Mouse (Mus musculus): ENCODE results near the gene Pnkd. TPM values are rescaled to one million over a fixed set of nuclear protein-coding genes. Genes with fewer than 3 reads are reported as not detected.
A peak's percentile ranks its signal among the peaks of the same experiment; 100 is the strongest.

Gene Pnkd
- polyA plus RNA-seq, 1 experiment from 2014 or later: 320 TPM

GRCm38 (mm10) chr1:74307146-74307545, 22.4 kb downstream of the Pnkd start:
- WGBS: 95% methylated on average over 1 of the region's 1 CpGs
- no peaks in the 10 kb centered on the region for H3K9me3 ChIP-seq (ENCODE audit: control insufficient read depth, low read length)

DNA sequence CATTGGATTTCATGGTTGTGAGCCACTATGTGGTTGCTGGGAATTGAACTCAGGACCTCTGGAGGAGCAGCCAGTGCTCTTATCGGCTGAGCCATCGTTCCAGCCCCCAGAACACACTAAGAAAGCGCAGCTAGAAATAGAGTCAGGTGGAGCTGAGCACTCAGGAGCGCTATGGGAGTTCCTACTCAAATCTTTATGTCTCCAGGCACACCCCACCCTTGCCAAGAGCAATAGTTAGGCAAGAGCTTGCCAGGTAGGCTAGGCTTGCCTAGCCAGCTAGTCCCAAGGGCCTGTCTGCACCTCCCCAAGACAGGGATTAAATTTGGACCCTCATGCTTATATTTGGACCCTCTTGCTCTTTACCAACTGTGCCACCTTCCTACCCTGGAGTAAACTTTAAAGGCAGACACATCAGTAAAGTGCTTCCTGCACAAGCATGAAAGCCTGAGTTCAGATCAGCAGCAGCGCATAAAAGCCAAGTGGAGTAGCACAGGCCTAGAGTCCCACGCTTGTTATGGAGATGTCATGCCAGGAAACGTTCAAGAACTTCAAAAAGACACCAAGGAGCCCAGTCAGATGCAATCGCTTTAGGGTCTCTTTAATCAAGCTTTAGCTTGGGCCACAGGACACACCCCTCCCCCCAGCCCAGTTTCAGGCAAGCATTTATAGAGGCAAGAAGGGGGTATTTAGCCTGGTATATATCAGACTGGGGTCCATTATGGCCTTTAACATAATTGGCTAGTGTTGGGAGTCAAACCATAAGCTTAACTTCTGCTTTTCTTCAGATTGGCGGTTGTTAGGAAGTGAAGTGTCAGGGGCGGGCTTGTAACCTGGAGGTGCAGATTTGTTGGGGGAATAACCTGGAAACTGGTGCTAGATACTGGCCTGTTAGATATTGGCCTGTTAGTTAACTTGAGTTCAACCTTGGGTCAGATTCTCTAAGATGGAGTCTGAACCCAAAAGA, 23.6 kb downstream of the Pnkd start:
- ATAC-seq (ENCODE audit: insufficient number of reproducible peaks, insufficient read depth, low FRiP score, low read depth): no peak
- 74% methylated on average over 10 of the region's 10 CpGs for WGBS
- no peak overlapping the region for H3K27ac ChIP-seq (replicated peaks in 1 of 2; ENCODE audit: control insufficient read depth in 1 of 2, insufficient read depth in 1 of 2, low read depth in 2 of 2, low read length in 2 of 2)
- no peak overlapping the region for H3K4me2 ChIP-seq (ENCODE audit: low read length)
- H3K4me3 ChIP-seq (ENCODE audit: control insufficient read depth in 1 of 2, insufficient read depth in 1 of 2, low read depth in 1 of 2, low read length in 2 of 2): no peak overlapping the region
- H3K9me3 ChIP-seq (ENCODE audit: control insufficient read depth, low read length): no peaks in the 10 kb centered on the region
- H3K9ac ChIP-seq (ENCODE audit: low read length): no peak overlapping the region
- H3K36me3 ChIP-seq (ENCODE audit: control insufficient read depth, insufficient read depth, low read length): no peaks in the 10 kb centered on the region
- H3K27me3 ChIP-seq (ENCODE audit: control insufficient read depth, insufficient read depth, low read length): no peaks in the 10 kb centered on the region
- H3K4me1 ChIP-seq (ENCODE audit: control insufficient read depth in 2 of 2, insufficient read depth in 2 of 2, low read length in 2 of 2): peaks cover 15 to 40% of the 10 kb centered on the region in 2 experiments

More at GRCm38 (mm10) chr1:74307146-74307545, 22.4 kb downstream of the Pnkd start:
- Histone ChIP-seq H3K4me3 (ENCODE audit: control insufficient read depth in 1 of 2, insufficient read depth in 1 of 2, low read depth in 1 of 2, low read length in 2 of 2) (no peak overlapping the region), H3K4me1 (ENCODE audit: control insufficient read depth in 2 of 2, insufficient read depth in 2 of 2, low read length in 2 of 2) (peaks cover 17 to 39% of the 10 kb centered on the region in 2 experiments), H3K36me3 (ENCODE audit: control insufficient read depth, insufficient read depth, low read length) (0 out of 2 replicates have a peak, but pooled peaks cover 2% of the 10 kb centered on the region), H3K4me2 (ENCODE audit: low read length) (no peak overlapping the region), H3K27me3 (ENCODE audit: control insufficient read depth, insufficient read depth, low read length) (no peaks in the 10 kb centered on the region), H3K27ac (replicated peaks in 1 of 2; ENCODE audit: control insufficient read depth in 1 of 2, insufficient read depth in 1 of 2, low read depth in 2 of 2, low read length in 2 of 2) (no peak overlapping the region), H3K9ac (ENCODE audit: low read length) (no peak overlapping the region)
- no peak for ATAC-seq (ENCODE audit: insufficient number of reproducible peaks, insufficient read depth, low FRiP score, low read depth)

DNA sequence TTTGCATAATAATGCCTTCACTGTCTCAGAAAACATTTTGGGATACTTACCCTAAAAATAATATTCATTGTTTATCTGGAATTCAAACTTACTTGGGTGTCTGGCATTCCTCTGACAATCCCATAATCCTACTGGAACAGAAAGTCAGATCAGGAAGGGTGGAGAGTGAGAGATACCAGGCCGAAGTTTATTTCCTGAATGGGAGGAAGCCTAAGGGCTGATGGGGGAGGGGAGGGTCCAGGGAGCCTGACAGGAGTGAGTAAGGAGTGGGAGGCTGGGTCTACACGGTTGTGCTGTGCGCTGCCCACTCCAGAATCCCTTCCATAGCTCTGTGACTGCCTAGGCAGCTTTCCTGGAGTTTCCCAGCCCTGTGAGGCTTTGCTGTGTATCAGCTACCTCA, 25.0 kb downstream of the Pnkd start:
- H3K4me2 ChIP-seq (ENCODE audit: low read length): no peak overlapping the region
- 21% methylated on average over 3 of the region's 3 CpGs for WGBS
- H3K36me3 ChIP-seq (ENCODE audit: control insufficient read depth, insufficient read depth, low read length): no peaks in the 10 kb centered on the region
- no peak; the same call in 1 of the 2 replicates for ATAC-seq (ENCODE audit: insufficient number of reproducible peaks, insufficient read depth, low FRiP score, low read depth)
- no peak overlapping the region for H3K4me3 ChIP-seq (ENCODE audit: control insufficient read depth in 1 of 2, insufficient read depth in 1 of 2, low read depth in 1 of 2, low read length in 2 of 2)
- peak overlapping the region; percentile 85 to 86 for H3K27ac ChIP-seq (replicated peaks in 1 of 2; ENCODE audit: control insufficient read depth in 1 of 2, insufficient read depth in 1 of 2, low read depth in 2 of 2, low read length in 2 of 2)
- H3K4me1 ChIP-seq (ENCODE audit: control insufficient read depth in 2 of 2, insufficient read depth in 2 of 2, low read length in 2 of 2): peaks cover 13 to 36% of the 10 kb centered on the region in 2 experiments
- H3K9ac ChIP-seq (ENCODE audit: low read length): peak overlapping the region; percentile 47
- no peaks in the 10 kb centered on the region for H3K27me3 ChIP-seq (ENCODE audit: control insufficient read depth, insufficient read depth, low read length)
- no peaks in the 10 kb centered on the region for H3K9me3 ChIP-seq (ENCODE audit: control insufficient read depth, low read length)

DNA sequence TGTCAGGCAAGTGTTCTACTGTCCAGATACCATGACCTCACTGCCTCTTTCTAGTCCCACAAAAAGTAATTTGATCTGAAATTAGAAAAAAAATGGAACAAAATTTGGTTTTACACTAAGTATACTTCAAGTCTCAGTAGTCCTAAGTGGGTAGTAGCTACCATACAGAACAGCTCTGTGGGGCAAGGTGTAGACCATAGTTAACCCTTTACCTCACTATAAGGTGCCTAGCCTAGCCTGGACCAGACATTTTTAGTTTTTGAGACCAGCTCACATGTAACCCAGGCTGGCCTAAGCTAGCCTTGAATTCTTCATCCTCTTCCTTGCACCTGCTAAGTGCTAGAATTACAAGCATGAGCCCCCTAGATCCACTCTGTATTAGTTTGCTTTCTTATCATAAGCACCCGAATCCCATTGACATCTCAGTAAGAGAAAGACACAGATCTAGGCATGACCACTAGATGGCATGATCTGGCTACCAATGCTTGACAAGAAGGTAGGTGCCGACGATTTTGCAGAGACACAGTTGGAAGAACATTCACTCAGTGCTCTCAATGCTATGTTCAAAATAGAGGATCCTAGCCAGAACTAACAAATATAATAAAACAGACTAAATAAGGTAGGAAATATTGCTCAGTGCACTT, 28.4 kb downstream of the Pnkd start:
- Histone ChIP-seq H3K27ac (replicated peaks in 1 of 2; ENCODE audit: control insufficient read depth in 1 of 2, insufficient read depth in 1 of 2, low read depth in 2 of 2, low read length in 2 of 2) (peak overlapping the region; percentile 16 to 41; a peak in 2 of 4 replicates), H3K4me1 (ENCODE audit: control insufficient read depth in 2 of 2, insufficient read depth in 2 of 2, low read length in 2 of 2) (peaks cover 13 to 26% of the 10 kb centered on the region in 2 experiments), H3K27me3 (ENCODE audit: control insufficient read depth, insufficient read depth, low read length) (no peaks in the 10 kb centered on the region), H3K9me3 (ENCODE audit: control insufficient read depth, low read length) (no peaks in the 10 kb centered on the region), H3K4me3 (ENCODE audit: control insufficient read depth in 1 of 2, insufficient read depth in 1 of 2, low read depth in 1 of 2, low read length in 2 of 2) (no peak overlapping the region), H3K4me2 (ENCODE audit: low read length) (no peak overlapping the region), H3K9ac (ENCODE audit: low read length) (peak overlapping the region; percentile 25; the same call in 1 of the 2 replicates), H3K36me3 (ENCODE audit: control insufficient read depth, insufficient read depth, low read length) (no peaks in the 10 kb centered on the region)
- 2% methylated on average over 3 of the region's 3 CpGs for WGBS
- ATAC-seq (ENCODE audit: insufficient number of reproducible peaks, insufficient read depth, low FRiP score, low read depth): no peak

DNA sequence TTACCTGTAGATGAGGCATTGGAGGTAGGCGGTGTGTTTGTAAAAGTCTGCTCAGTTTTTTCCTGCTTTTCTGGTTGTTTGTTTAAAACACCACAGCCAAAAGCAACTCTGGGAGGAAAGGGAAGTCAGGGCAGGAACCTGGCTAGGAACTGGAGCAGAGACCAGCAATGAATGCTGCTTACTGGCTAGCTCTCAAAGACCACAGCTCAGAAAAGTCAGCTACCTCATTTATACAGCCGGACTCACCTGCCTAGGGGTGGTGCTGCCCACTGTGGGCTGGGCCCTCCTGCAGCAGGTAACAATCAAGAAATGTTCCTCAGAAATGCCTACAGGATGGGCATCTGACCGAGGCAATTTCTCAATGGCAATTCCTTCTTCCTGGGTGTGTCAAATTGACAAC, 30.1 kb downstream of the Pnkd start:
- no peak overlapping the region for H3K27ac ChIP-seq (replicated peaks in 1 of 2; ENCODE audit: control insufficient read depth in 1 of 2, insufficient read depth in 1 of 2, low read depth in 2 of 2, low read length in 2 of 2)
- WGBS: 76% methylated on average over 3 of the region's 3 CpGs
- no peak overlapping the region for H3K4me3 ChIP-seq (ENCODE audit: control insufficient read depth in 1 of 2, insufficient read depth in 1 of 2, low read depth in 1 of 2, low read length in 2 of 2)
- ATAC-seq (ENCODE audit: insufficient number of reproducible peaks, insufficient read depth, low FRiP score, low read depth): no peak
- H3K36me3 ChIP-seq (ENCODE audit: control insufficient read depth, insufficient read depth, low read length): no peaks in the 10 kb centered on the region
- peaks cover 12 to 17% of the 10 kb centered on the region in 2 experiments for H3K4me1 ChIP-seq (ENCODE audit: control insufficient read depth in 2 of 2, insufficient read depth in 2 of 2, low read length in 2 of 2)
- H3K9ac ChIP-seq (ENCODE audit: low read length): no peak overlapping the region
- no peaks in the 10 kb centered on the region for H3K27me3 ChIP-seq (ENCODE audit: control insufficient read depth, insufficient read depth, low read length)
- no peaks in the 10 kb centered on the region for H3K9me3 ChIP-seq (ENCODE audit: control insufficient read depth, low read length)
- no peak overlapping the region for H3K4me2 ChIP-seq (ENCODE audit: low read length)

DNA sequence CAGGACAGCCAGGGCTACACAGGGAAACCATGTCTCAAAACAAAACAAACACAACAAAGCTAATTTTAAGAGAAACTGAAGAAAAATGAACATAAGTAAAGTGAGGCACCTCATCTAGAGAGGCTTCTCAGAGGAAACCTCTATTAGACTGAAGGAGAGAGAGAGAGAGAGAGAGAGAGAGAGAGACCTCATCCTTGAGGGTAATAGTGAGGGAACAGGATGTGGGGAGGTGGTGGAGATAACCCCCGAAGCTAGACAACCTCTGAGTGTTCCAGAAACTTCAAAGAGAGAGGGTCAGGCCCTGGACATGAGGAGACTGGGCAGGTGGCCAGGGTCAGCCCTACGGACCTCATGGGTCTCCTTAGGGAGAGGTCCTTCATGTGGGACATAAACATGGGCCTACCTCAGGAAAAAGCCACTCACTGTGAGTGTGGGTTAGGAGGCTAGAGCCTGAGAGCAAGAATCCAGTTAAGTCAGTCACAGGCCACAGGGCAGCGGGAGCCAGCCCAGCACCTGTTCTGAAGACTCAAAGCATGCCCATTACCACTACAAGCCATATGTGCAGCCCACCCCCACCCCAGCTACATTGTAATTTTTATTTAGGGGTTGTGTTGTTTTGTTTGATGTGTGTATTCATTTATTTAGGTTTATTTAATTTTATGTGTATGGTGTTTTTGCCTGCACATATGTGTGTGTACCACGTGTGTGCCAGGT, 31.5 kb downstream of the Pnkd start:
- no peak overlapping the region for H3K27ac ChIP-seq (replicated peaks in 1 of 2; ENCODE audit: control insufficient read depth in 1 of 2, insufficient read depth in 1 of 2, low read depth in 2 of 2, low read length in 2 of 2)
- H3K27me3 ChIP-seq (ENCODE audit: control insufficient read depth, insufficient read depth, low read length): no peaks in the 10 kb centered on the region
- ATAC-seq (ENCODE audit: insufficient number of reproducible peaks, insufficient read depth, low FRiP score, low read depth): no peak
- no peak overlapping the region for H3K4me3 ChIP-seq (ENCODE audit: control insufficient read depth in 1 of 2, insufficient read depth in 1 of 2, low read depth in 1 of 2, low read length in 2 of 2)
- peaks cover 11 to 16% of the 10 kb centered on the region in 2 experiments for H3K4me1 ChIP-seq (ENCODE audit: control insufficient read depth in 2 of 2, insufficient read depth in 2 of 2, low read length in 2 of 2)
- H3K4me2 ChIP-seq (ENCODE audit: low read length): no peak overlapping the region
- no peak overlapping the region for H3K9ac ChIP-seq (ENCODE audit: low read length)
- H3K9me3 ChIP-seq (ENCODE audit: control insufficient read depth, low read length): no peaks in the 10 kb centered on the region
- no peaks in the 10 kb centered on the region for H3K36me3 ChIP-seq (ENCODE audit: control insufficient read depth, insufficient read depth, low read length)
- 69% methylated on average over 4 of the region's 4 CpGs for WGBS

DNA sequence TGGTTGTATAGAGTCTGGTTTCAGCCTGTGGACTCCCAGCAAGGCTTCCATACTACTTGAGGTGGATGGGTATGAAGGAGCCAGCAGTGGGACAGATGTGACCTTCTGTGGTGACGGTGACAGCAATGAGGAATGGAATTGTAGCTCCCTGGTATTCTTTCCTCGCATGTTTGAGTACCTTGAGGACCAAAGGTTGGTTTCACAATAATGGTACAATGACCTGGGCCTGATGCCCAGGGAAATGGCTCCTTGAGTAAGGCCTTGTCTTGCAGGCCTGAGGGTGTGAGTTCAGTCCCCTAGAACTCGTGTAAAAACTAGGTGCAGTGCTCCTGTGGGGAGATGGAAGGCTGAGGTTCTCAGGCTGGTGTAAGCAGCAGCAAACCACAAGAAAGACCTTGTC, 34.0 kb downstream of the Pnkd start:
- Histone ChIP-seq H3K9me3 (ENCODE audit: control insufficient read depth, low read length) (no peaks in the 10 kb centered on the region), H3K27me3 (ENCODE audit: control insufficient read depth, insufficient read depth, low read length) (no peaks in the 10 kb centered on the region), H3K4me1 (ENCODE audit: control insufficient read depth in 2 of 2, insufficient read depth in 2 of 2, low read length in 2 of 2) (peaks cover 8 to 16% of the 10 kb centered on the region in 2 experiments), H3K9ac (ENCODE audit: low read length) (no peak overlapping the region), H3K27ac (replicated peaks in 1 of 2; ENCODE audit: control insufficient read depth in 1 of 2, insufficient read depth in 1 of 2, low read depth in 2 of 2, low read length in 2 of 2) (no peak overlapping the region), H3K4me2 (ENCODE audit: low read length) (no peak overlapping the region), H3K4me3 (ENCODE audit: control insufficient read depth in 1 of 2, insufficient read depth in 1 of 2, low read depth in 1 of 2, low read length in 2 of 2) (no peak overlapping the region), H3K36me3 (ENCODE audit: control insufficient read depth, insufficient read depth, low read length) (no peaks in the 10 kb centered on the region)
- no peak for ATAC-seq (ENCODE audit: insufficient number of reproducible peaks, insufficient read depth, low FRiP score, low read depth)
- 88% methylated on average over 3 of the region's 3 CpGs for WGBS

Data from heart, embryonic 14.5 days (tissue).